ENCODE assay signal across 15 mouse cellular contexts in the genomic region with DNA sequence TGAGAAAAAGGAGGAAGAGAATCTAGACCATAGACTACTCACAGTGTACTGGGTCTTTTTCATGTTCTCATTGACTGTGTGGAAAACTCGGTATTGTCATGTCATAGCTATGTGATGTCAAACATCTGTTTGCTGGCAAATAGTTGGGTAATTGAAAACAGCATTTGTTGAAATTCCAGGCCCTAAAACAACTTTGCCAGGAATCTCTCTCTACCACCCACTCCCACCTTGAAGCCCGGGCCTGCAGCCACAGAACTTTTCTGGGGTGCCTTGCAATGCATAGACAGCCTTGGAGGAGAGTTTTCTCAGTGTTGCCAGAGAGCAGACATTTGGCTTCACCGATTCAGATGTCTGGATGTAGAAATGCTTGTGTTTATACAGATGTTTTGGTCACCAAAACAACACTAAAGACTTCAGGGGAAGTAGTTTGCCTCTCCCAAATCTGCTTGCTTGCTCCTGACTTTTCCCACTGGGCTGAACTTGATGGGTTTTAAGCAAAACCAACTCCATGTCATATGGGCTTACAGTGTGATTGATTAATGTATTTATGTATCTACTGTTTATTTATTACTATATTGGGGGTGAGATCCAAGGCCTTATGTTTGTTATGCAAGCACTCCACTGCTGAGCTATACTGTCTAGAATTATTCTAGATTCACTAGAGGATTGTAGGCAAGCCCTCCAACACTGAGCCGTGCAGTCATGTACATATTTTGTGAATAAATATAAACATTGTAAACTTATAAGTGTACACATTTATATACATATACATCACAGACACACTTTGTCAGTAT.
DNase-seq lines count a peak whose midpoint lies in the region; ATAC-seq lines count a peak whose summit lies in the region.
"Had no signal": no experiment of that assay in that cellular context is flagged by ENCODE, and none has a peak within 500 bp of the region (broad histone marks: within the 10 kb centered on the region; RNA-seq: fewer than 3 reads in every experiment).

No protein-coding gene starts in this region.

- no peaks in the 10 kb centered on the region for H3K36me3 ChIP-seq in heart, embryonic 12.5 days
- no peaks in the 10 kb centered on the region for H3K36me3 ChIP-seq in lung, embryonic 16.5 days (ENCODE audit: control insufficient read depth, insufficient read depth, low read length)
- H3K36me3 ChIP-seq: liver, embryonic 13.5 days; midbrain, embryonic 13.5 days; neural tube, embryonic 12.5 days had no signal

- no peaks in the 10 kb centered on the region for H3K27me3 ChIP-seq in heart, embryonic 12.5 days (replicated peaks)
- H3K27me3 ChIP-seq in lung, embryonic 16.5 days (ENCODE audit: control insufficient read depth, insufficient read depth, low read depth, low read length), result no peaks in the 10 kb centered on the region
- H3K27me3 ChIP-seq: liver, embryonic 13.5 days; midbrain, embryonic 13.5 days; neural tube, embryonic 12.5 days had no signal

- no peak overlapping the region for H3K4me2 ChIP-seq in heart, embryonic 12.5 days
- H3K4me2 ChIP-seq in lung, embryonic 16.5 days (ENCODE audit: low read depth, low read length), result no peak overlapping the region
- H3K4me2 ChIP-seq: liver, embryonic 13.5 days; midbrain, embryonic 13.5 days; neural tube, embryonic 12.5 days had no signal

- WGBS in heart, embryonic 12.5 days, result 71% methylated on average over 4 of the region's 4 CpGs
- WGBS in lung, embryonic 16.5 days, result 45% methylated on average over 4 of the region's 4 CpGs

- no peak for ATAC-seq in heart, embryonic 12.5 days (ENCODE audit: insufficient number of reproducible peaks, low FRiP score)
- ATAC-seq in lung, embryonic 16.5 days (ENCODE audit: low read depth), result peak; percentile 80
- ATAC-seq: midbrain, embryonic 13.5 days had no signal

- no peaks in the 10 kb centered on the region for H3K9me3 ChIP-seq in heart, embryonic 12.5 days (replicated peaks)
- no peaks in the 10 kb centered on the region for H3K9me3 ChIP-seq in lung, embryonic 16.5 days (ENCODE audit: control insufficient read depth, low read length)
- H3K9me3 ChIP-seq: liver, embryonic 13.5 days; midbrain, embryonic 13.5 days; neural tube, embryonic 12.5 days had no signal

- no peak overlapping the region for H3K4me3 ChIP-seq in heart, embryonic 12.5 days
- no peak overlapping the region for H3K4me3 ChIP-seq in lung, embryonic 16.5 days (ENCODE audit: low read length)
- H3K4me3 ChIP-seq: liver, embryonic 13.5 days; midbrain, embryonic 13.5 days; neural tube, embryonic 12.5 days had no signal

- DNase-seq in heart, adult 18-20 months, result peak; percentile 42 to 56
- DNase-seq in embryo, embryonic 10.5 days (ENCODE audit: low spot score), result peak; percentile 10
- peak; percentile 13 to 32 for DNase-seq in heart, adult 9 months (ENCODE audit: low spot score in 2 of 2)
- no peak for DNase-seq in layer of hippocampus, postnatal 14 days (ENCODE audit: low spot score in 2 of 2)
- DNase-seq in layer of hippocampus, adult 9-10 months (ENCODE audit: low spot score), result no peak
- no peak for DNase-seq in adrenal gland, postnatal 4 days (ENCODE audit: low spot score in 2 of 2)
- DNase-seq: B cell, adult 2 months; cerebellum, postnatal 14 days; kidney, adult 2 months; layer of hippocampus, postnatal 36 days; liver, embryonic 13.5 days had no signal

- H3K4me1 ChIP-seq in heart, embryonic 12.5 days (replicated peaks), result no peaks in the 10 kb centered on the region
- peaks cover 2% of the 10 kb centered on the region; the same call in 1 of the 2 replicates for H3K4me1 ChIP-seq in lung, embryonic 16.5 days (replicated peaks; ENCODE audit: control insufficient read depth, insufficient read depth, low read length)
- H3K4me1 ChIP-seq: liver, embryonic 13.5 days; midbrain, embryonic 13.5 days; neural tube, embryonic 12.5 days had no signal

- H3K27ac ChIP-seq in heart, embryonic 12.5 days (ENCODE audit: poor library complexity, severe bottlenecking), result no peak overlapping the region
- peak overlapping the region; percentile 45 for H3K27ac ChIP-seq in lung, embryonic 16.5 days (ENCODE audit: low read length)
- H3K27ac ChIP-seq: liver, embryonic 13.5 days; midbrain, embryonic 13.5 days; neural tube, embryonic 12.5 days had no signal

- no peak overlapping the region for H3K9ac ChIP-seq in heart, embryonic 12.5 days
- no peak overlapping the region for H3K9ac ChIP-seq in lung, embryonic 16.5 days (ENCODE audit: low read length)
- H3K9ac ChIP-seq: liver, embryonic 13.5 days; midbrain, embryonic 13.5 days; neural tube, embryonic 12.5 days had no signal

Comparison
In these comparisons a context has a peak if more than half of its experiments do, and no peak if none do; other contexts are left out.
1. DNase-seq: peak in heart, adult 18-20 months (2 of 2), embryo, embryonic 10.5 days (single experiment) and heart, adult 9 months (2 of 2); none in layer of hippocampus, postnatal 14 days (0 of 2), layer of hippocampus, adult 9-10 months (single experiment) and adrenal gland, postnatal 4 days (0 of 2).